Mouse (Mus musculus): ENCODE data around the gene Mup5. TPM values are rescaled to one million over a fixed set of nuclear protein-coding genes. Genes with fewer than 3 reads are reported as not detected.
"Not testable (repeated sequence)": the region's sequence is repeated elsewhere in the genome, so short reads cannot be mapped to it uniquely, and the experiment has no call there.

The Mup5 gene
- not detected for total RNA-seq (2021)
- long read RNA-seq, experiment 1, result 0 reads
- long read RNA-seq, experiment 2, result 0 reads

- no peak for DNase-seq
- intact Hi-C loops (cut with DNase I; ENCODE audit: low total_unique reads), result no loop called here
Measured at GRCm38 (mm10) chr4:61834952-61835708, at the start of gene Mup5. Gene Mup5, minus strand, starts transcription at chr4:61835233.

GRCm38 (mm10) chr4:61858160-61858559 lies 23.1 kb upstream of the Mup5 start:
- DNase-seq, result no peak
- intact Hi-C loops (cut with DNase I; ENCODE audit: low total_unique reads), result no loop called here

DNA sequence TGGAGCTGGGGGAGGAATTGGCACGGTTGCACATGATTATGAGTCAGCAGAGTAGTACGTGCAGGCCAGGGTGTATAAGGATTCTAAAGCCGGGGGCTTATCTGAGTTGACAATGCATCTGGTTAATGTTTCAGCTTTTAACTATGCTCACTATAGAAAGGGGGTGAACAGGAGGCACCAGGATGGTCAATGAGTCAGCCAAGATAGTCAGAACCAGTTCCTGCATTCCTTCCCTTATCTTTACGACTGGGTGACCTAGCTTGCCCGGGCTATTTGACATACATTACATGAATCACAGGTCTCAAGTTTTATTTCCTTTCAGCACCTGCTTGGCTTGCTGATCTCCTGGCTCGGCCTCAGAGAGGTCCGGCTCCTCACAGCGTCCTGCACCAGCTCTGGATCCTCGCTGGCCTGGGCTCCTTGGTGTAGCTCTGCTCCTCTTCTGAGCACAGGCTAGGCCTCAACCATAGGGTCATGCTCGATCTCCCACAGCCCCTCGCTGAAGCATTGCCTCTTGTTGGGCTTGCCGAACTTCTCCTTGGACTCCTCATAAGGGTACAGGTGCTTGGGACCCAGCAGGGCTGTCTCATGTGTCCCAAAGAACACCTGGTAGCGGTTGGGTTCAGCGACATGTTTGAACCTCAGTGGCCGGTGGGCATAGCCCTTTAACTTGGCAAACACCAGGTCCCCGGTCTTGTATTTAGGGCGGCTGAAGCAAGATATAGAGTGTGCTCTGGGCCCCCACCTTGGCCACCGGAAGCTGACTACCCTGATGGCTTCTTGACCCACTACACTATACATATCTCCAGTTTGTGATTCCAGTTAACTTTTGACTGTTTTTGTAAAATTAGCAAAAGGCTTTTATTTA lies 21.0 kb upstream of the Mup5 start:
- DNase-seq, result no peak
- intact Hi-C loops (cut with DNase I; ENCODE audit: low total_unique reads), result no loop called here

DNA sequence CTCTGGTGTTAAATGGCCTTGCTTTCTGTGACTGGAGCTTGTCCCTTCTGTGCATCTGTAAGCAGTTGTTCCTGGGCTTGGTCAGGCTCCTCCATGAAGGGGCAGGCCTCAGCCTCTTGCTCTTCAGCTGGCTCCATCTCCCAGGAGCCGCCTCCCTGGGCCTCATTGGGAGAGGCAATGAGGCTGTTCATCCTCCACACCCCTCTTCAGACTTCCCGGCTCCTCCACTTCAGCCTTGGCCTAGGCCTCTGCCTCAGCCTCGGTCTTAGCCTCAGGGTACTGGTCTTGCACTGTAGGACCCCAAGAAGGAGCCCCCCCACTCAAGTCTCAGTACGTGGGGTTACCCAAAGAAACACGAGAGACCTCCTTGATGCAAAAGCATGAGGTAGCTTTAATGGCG lies 20.3 kb upstream of the Mup5 start:
- no peak for DNase-seq
- intact Hi-C loops (cut with DNase I; ENCODE audit: low total_unique reads), result no loop called here

DNA sequence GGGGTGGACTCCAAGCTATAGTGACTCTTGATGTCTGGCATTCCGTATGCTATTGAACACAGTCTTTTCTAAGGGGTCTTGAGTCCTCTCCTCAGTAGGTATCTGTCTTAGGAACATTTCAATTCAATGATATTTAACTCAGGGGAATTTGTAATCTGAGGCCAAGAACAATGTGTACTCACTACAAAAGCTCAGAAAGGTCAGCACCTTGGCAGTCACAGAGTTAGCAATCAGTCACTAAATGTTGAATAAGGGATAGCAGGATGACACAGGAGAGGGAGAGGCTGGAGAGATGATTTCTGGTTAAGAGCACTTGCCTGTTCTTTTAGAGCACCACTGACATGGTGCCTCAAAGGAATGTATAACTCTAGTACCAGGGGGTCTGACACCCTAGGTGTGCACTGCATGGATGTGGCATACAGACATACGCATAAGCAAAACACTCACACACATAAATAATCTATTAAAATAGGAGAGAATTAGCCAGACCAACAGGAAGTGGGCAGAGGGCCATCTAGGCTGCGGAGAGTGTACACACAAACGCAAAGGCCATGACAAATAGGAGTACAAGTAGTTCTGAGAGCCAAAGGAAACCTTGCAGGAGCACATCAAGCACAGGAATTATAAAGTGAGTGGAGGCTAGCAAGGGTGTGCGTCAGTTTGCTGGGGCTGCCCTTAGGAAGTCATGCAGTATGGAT lies 9.9 kb upstream of the Mup5 start:
- intact Hi-C loops (cut with DNase I; ENCODE audit: low total_unique reads), result no loop called here

DNA sequence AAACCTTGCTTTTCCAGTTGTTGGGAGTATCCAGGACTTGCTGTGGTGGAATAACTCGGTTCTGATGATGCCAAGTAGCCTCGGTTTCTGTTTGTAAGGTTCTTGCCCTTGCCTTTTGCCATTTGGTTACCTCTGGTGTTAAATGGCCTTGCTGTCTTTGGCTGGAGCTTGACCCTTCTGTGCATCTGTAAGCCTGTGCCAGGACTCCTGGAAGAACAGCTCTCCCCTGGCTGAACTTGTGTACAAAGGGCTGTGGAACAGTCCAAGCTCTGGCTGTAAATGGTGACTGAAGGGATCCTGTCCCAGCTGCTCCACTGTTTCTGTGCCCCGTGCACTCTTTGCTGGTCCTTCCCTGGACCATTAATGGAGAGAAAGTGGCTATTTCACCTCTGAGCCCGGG lies 5.8 kb downstream of the Mup5 start:
- intact Hi-C loops (cut with DNase I; ENCODE audit: low total_unique reads), result no loop called here
- DNase-seq, result no peak

More for the DNA sequence above, 9.9 kb upstream of the Mup5 start:
- no peak for DNase-seq

DNA sequence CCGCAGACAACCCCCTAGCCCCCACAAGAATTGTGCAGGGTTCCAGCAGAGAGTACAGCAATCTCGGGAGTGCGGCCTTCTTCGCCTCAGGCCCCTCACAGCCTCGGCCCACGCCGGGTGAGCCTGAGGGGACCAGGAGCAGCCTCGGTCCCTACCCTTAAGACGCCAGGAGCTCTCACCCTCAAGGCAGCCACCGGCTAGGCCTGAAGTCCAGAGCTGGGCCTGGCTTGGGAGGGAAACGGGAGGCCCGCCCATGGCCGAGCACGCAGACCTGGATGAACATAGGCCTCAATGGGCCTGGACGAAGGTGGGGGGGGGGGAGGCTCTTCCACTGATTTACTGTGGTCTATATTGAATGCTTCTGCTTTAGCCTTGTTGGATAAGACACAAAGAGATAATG lies 11.8 kb downstream of the Mup5 start:
- intact Hi-C loops (cut with DNase I; ENCODE audit: low total_unique reads), result no loop called here
- DNase-seq, result no peak

DNA sequence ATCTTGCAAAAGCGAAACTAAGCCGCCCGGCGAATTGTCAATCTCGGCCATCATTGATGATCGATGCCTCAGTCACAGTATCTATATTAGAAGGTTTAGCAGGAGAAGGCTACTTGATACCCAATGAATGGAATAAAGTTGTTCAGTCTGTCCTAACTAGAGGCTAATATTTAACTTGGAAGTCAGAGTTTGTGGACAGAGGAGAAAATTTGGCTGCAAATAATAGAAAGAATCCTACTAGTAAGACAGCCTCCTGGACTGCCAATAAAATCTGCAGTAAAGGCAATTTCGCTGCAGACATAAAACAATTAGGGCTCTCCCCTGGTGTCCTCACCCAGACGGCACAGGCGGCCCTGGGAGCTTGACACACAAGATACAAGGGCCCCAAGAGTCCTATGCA lies 12.5 kb downstream of the Mup5 start:
- intact Hi-C loops (cut with DNase I; ENCODE audit: low total_unique reads), result not testable (repeated sequence)

GRCm38 (mm10) chr4:61815602-61816001 lies 19.4 kb downstream of the Mup5 start:
- intact Hi-C loops (cut with DNase I; ENCODE audit: low total_unique reads), result no loop called here
- no peak for DNase-seq

More for the DNA sequence above, 12.5 kb downstream of the Mup5 start:
- DNase-seq, result not testable (repeated sequence)

GRCm38 (mm10) chr4:61813435-61813834 lies 21.6 kb downstream of the Mup5 start:
- no peak for DNase-seq
- intact Hi-C loops (cut with DNase I; ENCODE audit: low total_unique reads), result no loop called here

DNA sequence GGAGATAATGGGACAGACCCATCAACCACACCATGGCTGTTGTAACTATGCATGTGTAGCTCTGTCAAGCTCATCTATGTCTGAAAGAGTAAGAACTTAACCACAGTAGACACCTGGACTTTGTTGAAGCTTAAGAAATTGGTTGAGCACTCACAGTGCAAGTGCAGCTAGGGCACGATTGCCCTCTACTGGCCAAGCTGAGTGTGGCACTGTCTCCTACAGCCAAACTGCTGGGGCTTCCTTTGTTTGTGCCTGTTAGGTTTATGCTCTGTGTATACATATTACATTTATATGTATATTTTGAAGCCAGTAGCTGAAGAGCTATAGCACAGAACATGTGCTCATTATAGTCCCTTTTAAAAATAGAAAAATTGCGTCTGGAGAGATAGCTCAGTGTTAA lies 23.8 kb downstream of the Mup5 start:
- DNase-seq; intact Hi-C loops (cut with DNase I; ENCODE audit: low total_unique reads): not testable (repeated sequence)

DNA sequence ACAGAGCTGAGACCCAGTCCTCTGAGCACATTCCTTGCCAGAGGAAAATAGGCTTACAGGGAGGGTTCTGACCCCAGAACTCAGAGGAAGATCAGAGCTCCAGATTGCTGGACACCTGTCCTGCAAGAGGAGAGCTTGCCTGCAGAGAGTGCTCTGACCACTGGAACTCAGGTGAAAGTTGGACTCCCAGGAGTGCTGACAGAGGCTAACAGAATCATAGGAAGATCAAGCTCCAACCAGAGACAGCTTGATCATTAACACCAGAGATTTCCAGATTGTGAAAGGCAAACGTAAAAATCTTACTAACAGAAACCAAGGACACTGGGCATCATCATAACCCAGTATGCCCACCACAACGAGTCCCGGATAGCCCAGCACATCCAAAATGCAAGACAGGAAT lies 26.1 kb downstream of the Mup5 start:
- intact Hi-C loops (cut with DNase I; ENCODE audit: low total_unique reads); DNase-seq: not testable (repeated sequence)

GRCm38 (mm10) chr4:61789699-61790098 lies 45.3 kb downstream of the Mup5 start:
- intact Hi-C loops (cut with DNase I; ENCODE audit: low total_unique reads); DNase-seq: not testable (repeated sequence)

GRCm38 (mm10) chr4:61784231-61784630 lies 50.8 kb downstream of the Mup5 start:
- intact Hi-C loops (cut with DNase I; ENCODE audit: low total_unique reads); DNase-seq: not testable (repeated sequence)

- intact Hi-C loops (cut with DNase I; ENCODE audit: low total_unique reads); DNase-seq: not testable (repeated sequence)
Measured at GRCm38 (mm10) chr4:61782169-61782568, 52.9 kb downstream of the Mup5 start, which contains the start of gene Mup19. Gene Mup19, minus strand, starts transcription at chr4:61782269.

Other genes with a start within 250 kb of the Mup5 start
- gene Mup17, start 239.4 kb downstream of the Mup5 start, total RNA-seq (2021), result not detected
- not detected for gene Mup18, start 161.1 kb downstream of the Mup5 start, total RNA-seq (2021)
- not detected for gene Mup19, start 53.0 kb downstream of the Mup5 start, total RNA-seq (2021)
- gene Mup20, start 218.9 kb upstream of the Mup5 start, total RNA-seq (2021), result not detected

Measured in gastrocnemius, postnatal 14 days (tissue).